Mouse (Mus musculus) bone marrow macrophage, adult 2 months (primary cell): ENCODE data around the gene Sel1l3.

Experiments used
- CTCF ChIP-seq: IDR thresholded peaks from 2 replicates; pipeline ENCODE4 v1.5.1; 2012; ENCODE audit warnings: low read depth, mild to moderate bottlenecking, low read length, moderate library complexity
- POLR2A ChIP-seq: IDR thresholded peaks from 2 replicates; pipeline ENCODE4 v1.6.1; 2012; ENCODE audit warnings: mild to moderate bottlenecking, low read depth, low read length, borderline replicate concordance

GRCm38 (mm10) chr5:53202748-53203147 lies 11.0 kb downstream of the Sel1l3 start:
- TF ChIP-seq CTCF, result no peak
- no peak for TF ChIP-seq POLR2A
